Mouse (Mus musculus): ENCODE results near the gene Adgrb2. TPM values are rescaled to one million over a fixed set of nuclear protein-coding genes. Genes with fewer than 3 reads are reported as not detected.

Adgrb2 gene
- total RNA-seq, 1 experiment, result 19.5 TPM

- Histone ChIP-seq H3K9me3 (ENCODE audit: control insufficient read depth, insufficient read depth, low read depth, low read length) (no peaks in the 10 kb centered on the region), H3K9ac (ENCODE audit: insufficient read depth, low read depth, low read length, poor library complexity, severe bottlenecking) (no peak overlapping the region), H3K36me3 (ENCODE audit: control insufficient read depth, insufficient read depth, low read length, poor library complexity, severe bottlenecking) (no peaks in the 10 kb centered on the region), H3K4me3 (ENCODE audit: insufficient read depth in 1 of 2, low read depth in 1 of 2, low read length in 2 of 2, poor library complexity in 1 of 2, severe bottlenecking in 1 of 2) (no peak overlapping the region; a peak in 1 of 4 replicates), H3K4me1 (ENCODE audit: control insufficient read depth in 2 of 2, insufficient read depth in 2 of 2, low read length in 2 of 2, poor library complexity in 1 of 2) (peaks cover 0 to 7% of the 10 kb centered on the region in 2 experiments; a peak in 1 of 4 replicates), H3K27ac (ENCODE audit: insufficient read depth, low read depth, low read length, poor library complexity, severe bottlenecking) (no peak overlapping the region)
- DNase-seq (ENCODE audit: low read depth, low spot score), result no peak
- in situ Hi-C loops (cut with MboI; ENCODE audit: low sequenced_read_pairs in 2 of 2, unreplicated experiment in 2 of 2), result no loop called here
- TF ChIP-seq ZNF384 (IDR thresholded peaks at IDR 0.05; ENCODE audit: low read depth, low read length), result no peak
- TF ChIP-seq HCFC1 (IDR thresholded peaks at IDR 0.05; ENCODE audit: borderline replicate concordance, insufficient read depth, low read length), result no peak
- no peak for TF ChIP-seq CHD2 (IDR thresholded peaks at IDR 0.05; ENCODE audit: low read depth, low read length)
- no peak for TF ChIP-seq ZC3H11A (IDR thresholded peaks at IDR 0.05; ENCODE audit: borderline replicate concordance, low read depth, low read length)
- no peak for TF ChIP-seq MAFK (IDR thresholded peaks at IDR 0.05; ENCODE audit: insufficient read depth, low read depth, low read length)
These were observed 8.1 kb downstream of the Adgrb2 start for GRCm38 (mm10) chr4:129992720-129993119.

DNA sequence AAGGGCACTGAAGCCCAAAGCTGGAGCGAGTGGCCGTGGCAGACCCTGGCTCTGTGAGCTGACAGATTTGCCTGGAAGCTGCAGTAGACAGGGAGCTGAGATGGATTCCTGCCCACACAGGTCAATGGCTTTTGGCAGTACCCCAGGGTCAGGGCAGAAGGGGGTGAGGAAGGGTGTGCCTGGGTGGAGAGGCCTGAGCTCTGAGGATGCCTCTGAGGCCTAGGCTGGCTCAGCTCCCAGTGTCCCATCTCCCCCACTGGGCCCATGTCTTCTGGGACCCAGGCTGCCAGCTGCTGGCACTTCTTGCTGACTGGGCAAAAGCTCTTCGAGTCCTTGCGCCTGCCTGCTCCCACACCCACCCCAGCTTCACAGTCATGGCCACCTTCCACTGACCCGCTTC is 8.5 kb downstream of the Adgrb2 start:
- no peak overlapping the region for H3K9ac ChIP-seq (ENCODE audit: insufficient read depth, low read depth, low read length, poor library complexity, severe bottlenecking)
- H3K4me1 ChIP-seq (ENCODE audit: control insufficient read depth in 2 of 2, insufficient read depth in 2 of 2, low read length in 2 of 2, poor library complexity in 1 of 2), result peaks cover 0 to 5% of the 10 kb centered on the region in 2 experiments; a peak in 1 of 4 replicates
- H3K4me3 ChIP-seq (ENCODE audit: insufficient read depth in 1 of 2, low read depth in 1 of 2, low read length in 2 of 2, poor library complexity in 1 of 2, severe bottlenecking in 1 of 2), result no peak overlapping the region
- no peak for DNase-seq (ENCODE audit: low read depth, low spot score)
- H3K36me3 ChIP-seq (ENCODE audit: control insufficient read depth, insufficient read depth, low read length, poor library complexity, severe bottlenecking), result no peaks in the 10 kb centered on the region
- no peaks in the 10 kb centered on the region for H3K9me3 ChIP-seq (ENCODE audit: control insufficient read depth, insufficient read depth, low read depth, low read length)
- in situ Hi-C loops (cut with MboI; ENCODE audit: low sequenced_read_pairs in 2 of 2, unreplicated experiment in 2 of 2), result no loop called here
- H3K27ac ChIP-seq (ENCODE audit: insufficient read depth, low read depth, low read length, poor library complexity, severe bottlenecking), result no peak overlapping the region
- TF ChIP-seq MAFK (IDR thresholded peaks at IDR 0.05; ENCODE audit: insufficient read depth, low read depth, low read length), result no peak
- no peak for TF ChIP-seq CHD2 (IDR thresholded peaks at IDR 0.05; ENCODE audit: low read depth, low read length)
- no peak for TF ChIP-seq ZNF384 (IDR thresholded peaks at IDR 0.05; ENCODE audit: low read depth, low read length)
- TF ChIP-seq HCFC1 (IDR thresholded peaks at IDR 0.05; ENCODE audit: borderline replicate concordance, insufficient read depth, low read length), result no peak
- TF ChIP-seq ZC3H11A (IDR thresholded peaks at IDR 0.05; ENCODE audit: borderline replicate concordance, low read depth, low read length), result no peak

- Histone ChIP-seq H3K9ac (ENCODE audit: insufficient read depth, low read depth, low read length, poor library complexity, severe bottlenecking) (no peak overlapping the region), H3K9me3 (ENCODE audit: control insufficient read depth, insufficient read depth, low read depth, low read length) (no peaks in the 10 kb centered on the region), H3K36me3 (ENCODE audit: control insufficient read depth, insufficient read depth, low read length, poor library complexity, severe bottlenecking) (no peaks in the 10 kb centered on the region), H3K27ac (ENCODE audit: insufficient read depth, low read depth, low read length, poor library complexity, severe bottlenecking) (no peak overlapping the region), H3K4me1 (ENCODE audit: control insufficient read depth in 2 of 2, insufficient read depth in 2 of 2, low read length in 2 of 2, poor library complexity in 1 of 2) (peaks cover 0 to 4% of the 10 kb centered on the region in 2 experiments; a peak in 1 of 4 replicates), H3K4me3 (ENCODE audit: insufficient read depth in 1 of 2, low read depth in 1 of 2, low read length in 2 of 2, poor library complexity in 1 of 2, severe bottlenecking in 1 of 2) (no peak overlapping the region)
- DNase-seq (ENCODE audit: low read depth, low spot score), result no peak
- no peak for TF ChIP-seq MAFK (IDR thresholded peaks at IDR 0.05; ENCODE audit: insufficient read depth, low read depth, low read length)
- no peak for TF ChIP-seq ZNF384 (IDR thresholded peaks at IDR 0.05; ENCODE audit: low read depth, low read length)
- TF ChIP-seq HCFC1 (IDR thresholded peaks at IDR 0.05; ENCODE audit: borderline replicate concordance, insufficient read depth, low read length), result no peak
- no peak for TF ChIP-seq ZC3H11A (IDR thresholded peaks at IDR 0.05; ENCODE audit: borderline replicate concordance, low read depth, low read length)
- no peak for TF ChIP-seq CHD2 (IDR thresholded peaks at IDR 0.05; ENCODE audit: low read depth, low read length)
- in situ Hi-C loops (cut with MboI; ENCODE audit: low sequenced_read_pairs in 2 of 2, unreplicated experiment in 2 of 2), result no loop called here
These were observed 9.4 kb downstream of the Adgrb2 start for GRCm38 (mm10) chr4:129993944-129994695.

DNA sequence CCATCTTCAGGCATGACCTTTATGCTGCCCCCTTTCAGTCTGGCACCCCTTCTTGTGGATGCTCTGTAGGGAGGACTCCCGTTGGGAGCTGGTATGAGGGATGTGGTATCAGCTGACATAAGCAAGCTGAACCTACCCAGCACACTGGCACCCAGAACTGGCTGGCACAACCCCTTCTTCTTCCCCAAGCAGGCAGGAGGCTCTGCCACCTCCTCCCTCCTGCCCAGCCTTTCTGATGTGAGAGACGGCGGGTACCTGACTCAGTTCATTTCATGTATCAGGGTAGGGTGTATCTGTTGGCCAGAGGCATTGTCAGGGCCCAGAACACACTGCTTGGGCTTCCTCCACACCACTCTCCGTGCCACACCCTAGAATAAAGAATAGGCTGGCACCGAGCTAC is 10.1 kb downstream of the Adgrb2 start:
- H3K4me1 ChIP-seq (ENCODE audit: control insufficient read depth in 2 of 2, insufficient read depth in 2 of 2, low read length in 2 of 2, poor library complexity in 1 of 2), result peaks cover 0 to 4% of the 10 kb centered on the region in 2 experiments; a peak in 1 of 4 replicates
- no peaks in the 10 kb centered on the region for H3K36me3 ChIP-seq (ENCODE audit: control insufficient read depth, insufficient read depth, low read length, poor library complexity, severe bottlenecking)
- H3K27ac ChIP-seq (ENCODE audit: insufficient read depth, low read depth, low read length, poor library complexity, severe bottlenecking), result no peak overlapping the region
- H3K4me3 ChIP-seq (ENCODE audit: insufficient read depth in 1 of 2, low read depth in 1 of 2, low read length in 2 of 2, poor library complexity in 1 of 2, severe bottlenecking in 1 of 2), result no peak overlapping the region
- in situ Hi-C loops (cut with MboI; ENCODE audit: low sequenced_read_pairs in 2 of 2, unreplicated experiment in 2 of 2), result no loop called here
- no peak overlapping the region for H3K9ac ChIP-seq (ENCODE audit: insufficient read depth, low read depth, low read length, poor library complexity, severe bottlenecking)
- TF ChIP-seq MAFK (IDR thresholded peaks at IDR 0.05; ENCODE audit: insufficient read depth, low read depth, low read length) (no peak), ZC3H11A (IDR thresholded peaks at IDR 0.05; ENCODE audit: borderline replicate concordance, low read depth, low read length) (no peak), ZNF384 (IDR thresholded peaks at IDR 0.05; ENCODE audit: low read depth, low read length) (no peak)
- no peaks in the 10 kb centered on the region for H3K9me3 ChIP-seq (ENCODE audit: control insufficient read depth, insufficient read depth, low read depth, low read length)
- no peak for DNase-seq (ENCODE audit: low read depth, low spot score)
